Mouse (Mus musculus): ENCODE results near the gene Snx29.
"Not testable (repeated sequence)": the region's sequence is repeated elsewhere in the genome, so short reads cannot be mapped to it uniquely, and the experiment has no call there.

Snx29 gene

GRCm38 (mm10) chr16:11359919-11360318 is 37.2 kb downstream of the Snx29 start:
- DNase-seq (ENCODE audit: low spot score in 2 of 2) = no peak

- not testable (repeated sequence) for DNase-seq (ENCODE audit: low spot score in 2 of 2)
Measured at GRCm38 (mm10) chr16:11360576-11360975, 37.9 kb downstream of the Snx29 start.

- DNase-seq (ENCODE audit: low spot score in 2 of 2) = no peak
Measured at GRCm38 (mm10) chr16:11365626-11366025, 42.9 kb downstream of the Snx29 start.

- DNase-seq (ENCODE audit: low spot score in 2 of 2) = no peak
Measured at GRCm38 (mm10) chr16:11366851-11367250, 44.1 kb downstream of the Snx29 start.

- no peak for DNase-seq (ENCODE audit: low spot score in 2 of 2)
Measured at GRCm38 (mm10) chr16:11368412-11368811, 45.7 kb downstream of the Snx29 start.

- no peak for DNase-seq (ENCODE audit: low spot score in 2 of 2)
Measured at GRCm38 (mm10) chr16:11369162-11369561, 46.5 kb downstream of the Snx29 start.

GRCm38 (mm10) chr16:11369642-11370041 is 46.9 kb downstream of the Snx29 start:
- DNase-seq (ENCODE audit: low spot score in 2 of 2) = no peak

GRCm38 (mm10) chr16:11370132-11370544 is 47.4 kb downstream of the Snx29 start:
- no peak for DNase-seq (ENCODE audit: low spot score in 2 of 2)

GRCm38 (mm10) chr16:11379264-11379663 is 56.6 kb downstream of the Snx29 start:
- no peak for DNase-seq (ENCODE audit: low spot score in 2 of 2)

- DNase-seq (ENCODE audit: low spot score in 2 of 2) = no peak
Measured at GRCm38 (mm10) chr16:11380038-11380437, 57.3 kb downstream of the Snx29 start.

- DNase-seq (ENCODE audit: low spot score in 2 of 2) = no peak
Measured at GRCm38 (mm10) chr16:11380871-11381270, 58.2 kb downstream of the Snx29 start.

GRCm38 (mm10) chr16:11384361-11384760 is 61.7 kb downstream of the Snx29 start:
- DNase-seq (ENCODE audit: low spot score in 2 of 2) = no peak

GRCm38 (mm10) chr16:11385150-11385549 is 62.4 kb downstream of the Snx29 start:
- no peak for DNase-seq (ENCODE audit: low spot score in 2 of 2)

GRCm38 (mm10) chr16:11385798-11386197 is 63.1 kb downstream of the Snx29 start:
- DNase-seq (ENCODE audit: low spot score in 2 of 2) = peak; percentile 29 to 71

GRCm38 (mm10) chr16:11386221-11386620 is 63.5 kb downstream of the Snx29 start:
- DNase-seq (ENCODE audit: low spot score in 2 of 2) = no peak

GRCm38 (mm10) chr16:11388085-11388484 is 65.4 kb downstream of the Snx29 start:
- DNase-seq (ENCODE audit: low spot score in 2 of 2) = no peak

GRCm38 (mm10) chr16:11389324-11389723 is 66.6 kb downstream of the Snx29 start:
- no peak for DNase-seq (ENCODE audit: low spot score in 2 of 2)

- DNase-seq (ENCODE audit: low spot score in 2 of 2) = no peak
Measured at GRCm38 (mm10) chr16:11396570-11396969, 73.9 kb downstream of the Snx29 start.

- no peak for DNase-seq (ENCODE audit: low spot score in 2 of 2)
Measured at GRCm38 (mm10) chr16:11399386-11399785, 76.7 kb downstream of the Snx29 start.

- DNase-seq (ENCODE audit: low spot score in 2 of 2) = no peak
Measured at GRCm38 (mm10) chr16:11399845-11400565, 77.3 kb downstream of the Snx29 start.

GRCm38 (mm10) chr16:11400936-11401335 is 78.2 kb downstream of the Snx29 start:
- no peak for DNase-seq (ENCODE audit: low spot score in 2 of 2)

GRCm38 (mm10) chr16:11405193-11405592 is 82.5 kb downstream of the Snx29 start:
- DNase-seq (ENCODE audit: low spot score in 2 of 2) = no peak

GRCm38 (mm10) chr16:11406201-11406600 is 83.5 kb downstream of the Snx29 start:
- DNase-seq (ENCODE audit: low spot score in 2 of 2) = no peak

- no peak for DNase-seq (ENCODE audit: low spot score in 2 of 2)
Measured at GRCm38 (mm10) chr16:11406622-11407021, 83.9 kb downstream of the Snx29 start.
